Mouse (Mus musculus) embryonic fibroblast, embryonic 13.5 days (primary cell): ENCODE measurements at regions not wholly inside any gene's neighbourhood (a gene's known extent, or its start where the extent isn't known, plus 50 kb on each side); places are given as distances from the start of the nearest gene placed in this dataset.

Source experiments
- CTCF ChIP-seq: IDR thresholded peaks from 2 replicates; pipeline ENCODE4 v1.5.1; 2011; ENCODE audit warnings: mild to moderate bottlenecking, control low read depth, low read length, moderate library complexity, borderline replicate concordance; ENCODE audit not compliant: insufficient read depth
- POLR2A ChIP-seq: IDR thresholded peaks from 2 replicates; pipeline ENCODE4 v1.6.1; 2011; ENCODE audit warnings: low read depth, mild to moderate bottlenecking, control low read depth, low read length, moderate library complexity

DNA sequence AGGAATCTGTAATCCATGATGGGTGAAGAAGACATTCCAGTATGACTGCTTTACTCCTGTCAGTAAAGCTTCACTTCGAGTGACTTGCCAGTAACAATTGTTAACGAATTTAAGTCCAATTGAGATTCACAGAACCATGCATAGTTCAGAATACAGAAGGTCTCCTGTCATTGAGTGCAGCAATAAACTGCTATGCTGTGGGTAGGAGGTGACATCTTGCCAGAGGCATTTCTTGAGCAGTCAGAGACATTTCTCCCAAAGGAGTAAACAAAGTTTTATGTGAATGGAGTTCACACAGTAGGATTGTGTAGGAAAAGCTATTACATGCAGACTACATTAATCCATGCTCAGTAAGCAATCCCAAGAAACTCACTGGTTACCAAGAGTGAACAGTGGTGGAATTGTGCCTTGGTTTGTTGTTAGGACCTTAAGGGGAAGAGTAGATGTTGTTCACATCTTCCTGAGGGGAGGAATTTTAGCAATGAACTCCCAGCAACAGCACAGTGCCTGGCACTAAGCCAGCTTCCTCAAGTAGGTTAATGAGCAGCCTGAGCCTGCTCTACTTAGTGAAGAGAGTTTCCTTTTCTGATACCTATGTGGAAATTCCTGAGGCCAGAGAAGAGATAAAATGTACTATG is 149.1 kb upstream of the Syndig1 start:
- TF ChIP-seq POLR2A (no peak), CTCF (no peak)
